Mouse (Mus musculus) small intestine, adult 2 months (tissue): ENCODE data around the gene Slc22a20.

ENCODE experiments used
- CTCF ChIP-seq: fragments of 200-500 bp; IDR thresholded peaks from 2 replicates; pipeline ENCODE4 v1.5.1; 2012; ENCODE audit warnings: low read depth, mild to moderate bottlenecking, control low read depth, inconsistent platforms, low read length, moderate library complexity, mixed read lengths; ENCODE audit not compliant: insufficient replicate concordance, insufficient read length; ENCODE audit errors: extremely low read depth
- POLR2A ChIP-seq: fragments of 200-500 bp; IDR thresholded peaks from 2 replicates; pipeline ENCODE4 v1.6.1; 2012; ENCODE audit warnings: low read depth, mild to moderate bottlenecking, control low read depth, inconsistent platforms, low read length, moderate library complexity

- no peak for TF ChIP-seq CTCF
- no peak for TF ChIP-seq POLR2A
These were observed 57.4 kb downstream of the Slc22a20 start for GRCm38 (mm10) chr19:5928546-5928945.
